Mouse (Mus musculus): ENCODE data around the gene Cox4i1.
A peak's percentile ranks its signal among the peaks of the same experiment; 100 is the strongest.
"Not testable (repeated sequence)": the region's sequence is repeated elsewhere in the genome, so short reads cannot be mapped to it uniquely, and the experiment has no call there.

Cox4i1 gene

GRCm38 (mm10) chr8:120665726-120666455, 2.1 kb upstream of the Cox4i1 start:
- DNase-seq, result no peak

- DNase-seq, result no peak
These were observed 1.1 kb upstream of the Cox4i1 start for GRCm38 (mm10) chr8:120666807-120667470.

- DNase-seq, result no peak
These were observed 418 bp downstream of the Cox4i1 start, which contains the start of gene Emc8 for GRCm38 (mm10) chr8:120668374-120668905. Gene Emc8, minus strand, starts transcription at chr8:120668573.

GRCm38 (mm10) chr8:120671775-120672174, 3.8 kb downstream of the Cox4i1 start:
- no peak for DNase-seq

GRCm38 (mm10) chr8:120672626-120673229, 4.7 kb downstream of the Cox4i1 start:
- DNase-seq, result no peak

GRCm38 (mm10) chr8:120673298-120673697, 5.3 kb downstream of the Cox4i1 start:
- no peak for DNase-seq

GRCm38 (mm10) chr8:120675718-120676117, 7.7 kb downstream of the Cox4i1 start:
- no peak for DNase-seq

GRCm38 (mm10) chr8:120678447-120678846, 10.4 kb downstream of the Cox4i1 start:
- DNase-seq, result peak; percentile 66

GRCm38 (mm10) chr8:120679629-120680387, 11.8 kb downstream of the Cox4i1 start:
- no peak for DNase-seq

GRCm38 (mm10) chr8:120680405-120680804, 12.4 kb downstream of the Cox4i1 start:
- not testable (repeated sequence) for DNase-seq

- DNase-seq, result no peak
These were observed 13.1 kb downstream of the Cox4i1 start for GRCm38 (mm10) chr8:120681113-120681512.

GRCm38 (mm10) chr8:120683602-120684001, 15.6 kb downstream of the Cox4i1 start:
- DNase-seq, result peak; percentile 68

- no peak for DNase-seq
These were observed 16.1 kb downstream of the Cox4i1 start for GRCm38 (mm10) chr8:120684082-120684481.

- DNase-seq, result no peak
These were observed 17.1 kb downstream of the Cox4i1 start for GRCm38 (mm10) chr8:120685097-120685496.

- no peak for DNase-seq
These were observed 17.6 kb downstream of the Cox4i1 start for GRCm38 (mm10) chr8:120685591-120685990.

- no peak for DNase-seq
These were observed 18.0 kb downstream of the Cox4i1 start for GRCm38 (mm10) chr8:120686051-120686450.

- no peak for DNase-seq
These were observed 18.6 kb downstream of the Cox4i1 start for GRCm38 (mm10) chr8:120686576-120686975.

GRCm38 (mm10) chr8:120687786-120688185, 19.8 kb downstream of the Cox4i1 start:
- peak; percentile 65 for DNase-seq

- no peak for DNase-seq
These were observed 20.5 kb downstream of the Cox4i1 start for GRCm38 (mm10) chr8:120688511-120688910.

GRCm38 (mm10) chr8:120692934-120693333, 24.9 kb downstream of the Cox4i1 start:
- DNase-seq, result no peak

GRCm38 (mm10) chr8:120693861-120694493, 26.0 kb downstream of the Cox4i1 start:
- no peak for DNase-seq

GRCm38 (mm10) chr8:120696401-120697153, 28.6 kb downstream of the Cox4i1 start:
- DNase-seq, result no peak

All from kidney, adult 11 months (tissue).